Mouse (Mus musculus): ENCODE results near the gene Cep95. TPM values are rescaled to one million over a fixed set of nuclear protein-coding genes. Genes with fewer than 3 reads are reported as not detected.
A peak's percentile ranks its signal among the peaks of the same experiment; 100 is the strongest.

Cep95 gene
- total RNA-seq, 4 experiments from 2014 or later = 9.8 to 11.4 (median 10.5) TPM

DNA sequence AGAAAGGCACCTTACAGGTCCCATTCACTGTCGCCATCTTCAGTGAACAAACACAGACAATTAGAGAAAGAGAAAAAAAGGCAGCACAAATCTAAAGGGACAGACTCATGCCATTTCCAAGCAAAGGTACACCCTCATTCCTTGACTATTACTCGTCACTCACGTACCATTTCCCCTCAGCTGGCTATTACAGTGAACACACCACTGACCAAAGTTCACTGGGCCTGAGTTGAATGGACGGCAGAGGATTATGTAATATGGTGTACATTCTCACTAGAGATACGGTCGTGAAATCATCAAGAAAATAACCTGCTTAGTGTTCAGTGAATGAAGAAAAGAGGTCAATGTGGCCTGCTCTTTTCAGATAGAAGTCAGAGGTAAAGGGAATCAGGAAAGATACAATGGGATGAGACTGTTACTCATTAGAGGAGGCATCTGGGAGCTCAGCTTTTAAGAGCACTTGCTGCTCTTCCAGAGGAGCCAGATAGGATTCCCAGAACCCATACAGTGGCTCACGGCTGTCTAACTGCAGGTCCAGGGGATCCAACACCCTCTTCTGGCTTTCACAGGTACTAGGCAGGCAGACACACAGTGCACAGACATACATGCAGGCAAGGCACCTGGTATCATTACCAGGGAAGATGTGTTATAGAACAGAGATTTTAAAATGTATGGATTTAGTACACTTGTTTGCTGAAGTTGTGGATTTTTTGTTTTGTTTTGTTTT lies 23.5 kb downstream of the Cep95 start:
- no peak for DNase-seq (ENCODE audit: low spot score in 2 of 2)

DNA sequence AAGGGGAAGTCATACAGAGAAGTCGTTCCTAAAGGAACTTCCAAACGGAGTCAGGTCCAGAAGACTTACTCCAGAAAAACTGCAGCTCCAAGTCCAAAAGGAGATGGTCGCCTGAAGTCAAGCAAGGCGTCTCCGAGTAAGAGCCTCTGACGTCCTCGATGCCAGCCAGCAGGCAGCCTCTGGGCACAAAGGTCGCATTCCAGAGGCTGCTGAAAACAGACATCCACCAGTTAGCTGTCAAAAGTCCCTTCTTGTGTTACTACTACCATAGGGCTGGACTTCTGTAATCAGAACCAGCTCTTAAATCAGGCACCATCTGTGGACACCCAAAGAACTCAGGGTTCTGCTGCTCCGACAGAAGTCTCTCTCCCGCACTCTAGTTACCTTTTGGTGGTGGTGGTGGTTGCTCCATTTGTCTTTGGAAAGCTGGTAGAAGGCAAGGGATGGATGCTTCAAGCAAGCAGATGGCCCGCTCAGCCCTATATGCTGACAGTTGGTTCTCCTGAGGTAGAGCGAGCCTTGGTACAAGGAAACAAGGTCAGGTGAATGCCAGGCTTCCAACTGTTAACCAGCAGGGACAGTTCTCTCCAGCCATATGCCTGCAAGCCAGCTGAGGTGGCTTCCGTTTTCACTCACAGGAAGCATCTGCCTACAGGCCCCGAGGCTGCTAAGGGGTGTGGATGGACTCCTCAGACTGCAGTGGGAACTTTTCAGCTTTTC lies 25.7 kb downstream of the Cep95 start:
- no peak for DNase-seq (ENCODE audit: low spot score in 2 of 2)

DNA sequence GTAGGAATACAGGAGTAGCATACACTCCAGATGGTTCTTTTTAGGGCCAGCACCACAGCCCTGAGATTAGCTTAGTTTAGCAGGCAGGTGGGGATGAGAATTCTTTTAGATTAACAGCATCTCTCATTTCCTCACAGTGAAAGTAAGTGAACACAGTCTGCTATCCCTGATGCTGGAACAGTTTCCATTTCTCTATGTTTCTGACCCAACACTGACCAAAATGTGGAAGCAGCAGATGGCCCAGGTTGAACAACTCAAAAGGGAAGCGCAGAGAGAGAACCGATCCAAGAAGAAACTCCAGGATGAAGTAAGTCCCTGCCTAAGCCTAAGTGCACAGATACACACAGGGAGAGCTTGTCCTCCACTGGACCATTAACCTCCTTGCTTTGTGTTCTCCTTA lies 26.3 kb downstream of the Cep95 start:
- DNase-seq (ENCODE audit: low spot score in 2 of 2) = no peak

DNA sequence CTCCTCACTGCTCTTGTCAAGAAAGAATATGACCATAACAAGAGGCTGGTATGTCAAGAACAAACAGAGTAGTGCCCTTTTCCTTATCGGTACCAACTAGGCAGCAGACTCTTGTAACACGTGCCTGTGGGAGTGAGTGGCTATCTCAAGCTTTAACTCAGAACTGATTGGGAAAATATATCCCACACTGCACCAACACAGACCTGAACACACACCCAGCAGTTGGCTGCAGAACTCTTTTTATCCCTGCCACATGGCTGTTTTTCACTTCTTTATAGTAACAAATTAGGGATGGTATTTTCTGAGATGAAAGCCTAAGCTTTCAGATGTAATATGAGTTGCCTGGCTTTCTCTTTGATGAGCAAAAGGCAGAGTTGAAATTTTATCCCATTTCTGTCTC lies 26.7 kb downstream of the Cep95 start:
- no peak for DNase-seq (ENCODE audit: low spot score in 2 of 2)

DNA sequence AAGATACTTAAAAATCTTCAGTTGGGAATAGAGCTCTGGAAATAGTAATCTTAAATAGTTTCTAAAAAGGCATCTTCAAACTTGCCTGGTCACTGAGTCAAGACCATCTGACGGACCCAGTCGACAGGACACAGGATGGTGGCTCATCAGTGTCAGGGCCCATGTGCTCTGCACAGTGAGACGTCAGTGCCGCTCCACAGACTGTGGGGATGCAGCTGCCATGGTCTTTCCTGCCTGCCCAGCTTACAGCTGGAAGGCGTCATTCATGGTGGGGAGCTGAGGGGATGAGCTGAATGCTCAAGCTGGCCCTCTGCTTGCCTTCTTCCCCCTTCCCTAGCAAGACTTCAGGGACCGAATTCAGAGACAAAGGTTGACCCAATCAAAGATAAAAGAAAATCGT lies 27.3 kb downstream of the Cep95 start:
- no peak for DNase-seq (ENCODE audit: low spot score in 2 of 2)

DNA sequence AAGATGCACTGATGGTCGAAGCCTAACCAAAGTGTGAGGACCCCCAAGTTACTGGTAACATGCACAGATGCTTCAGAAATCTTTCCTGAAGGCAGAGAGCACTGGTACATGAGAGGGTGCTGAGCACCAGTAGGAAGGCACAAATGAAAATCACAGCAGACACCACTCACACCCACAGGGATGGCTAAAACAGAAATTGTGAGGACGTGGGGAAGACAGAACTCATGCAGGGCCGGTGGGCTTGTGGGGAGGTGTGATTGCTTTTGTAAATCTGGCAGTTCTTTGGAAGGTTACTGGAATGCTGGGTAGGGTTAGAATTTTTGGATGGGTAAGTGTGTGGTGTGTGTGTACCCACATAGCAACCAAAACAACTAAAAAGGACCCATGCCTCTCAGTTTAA lies 28.1 kb downstream of the Cep95 start:
- no peak for DNase-seq (ENCODE audit: low spot score in 2 of 2)

DNA sequence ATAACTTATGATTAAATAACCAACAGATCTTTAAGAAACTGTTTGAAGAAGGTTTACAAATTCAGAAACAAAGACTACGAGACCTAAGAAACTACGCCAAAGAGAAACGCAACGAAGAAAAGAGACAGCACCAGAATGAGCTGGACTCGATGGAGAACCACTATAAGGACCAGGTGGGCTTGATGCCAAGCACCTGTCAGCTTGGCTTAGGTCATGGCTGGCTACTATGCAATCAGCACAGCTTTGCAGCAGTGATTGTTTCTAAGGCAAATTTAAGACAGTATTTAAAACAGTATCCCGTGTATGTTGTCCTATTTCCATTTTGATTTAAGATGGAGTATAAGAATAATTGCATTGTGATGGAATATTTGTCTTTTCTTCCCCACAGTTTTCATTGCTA lies 28.8 kb downstream of the Cep95 start:
- no peak for DNase-seq (ENCODE audit: low spot score in 2 of 2)

DNA sequence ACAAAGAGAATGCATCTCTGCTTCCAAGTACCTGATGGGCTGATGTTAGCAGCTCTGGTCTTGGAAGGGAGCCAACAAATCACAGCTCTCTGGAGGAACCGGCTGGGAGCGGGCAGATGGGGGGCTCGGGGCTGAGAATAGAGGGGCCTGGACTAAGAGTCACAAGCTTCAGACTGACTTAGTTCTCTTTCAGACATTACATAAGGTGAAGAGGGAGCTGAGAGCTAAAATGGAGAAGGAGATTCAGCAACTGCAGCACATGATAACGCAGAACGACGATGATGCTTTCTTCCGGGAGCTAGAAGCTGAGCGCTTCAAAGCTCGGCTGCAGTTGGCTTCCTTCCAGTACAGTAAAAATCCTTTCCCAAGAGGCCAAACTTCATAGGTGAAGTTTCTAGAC lies 29.3 kb downstream of the Cep95 start:
- no peak for DNase-seq (ENCODE audit: low spot score in 2 of 2)

DNA sequence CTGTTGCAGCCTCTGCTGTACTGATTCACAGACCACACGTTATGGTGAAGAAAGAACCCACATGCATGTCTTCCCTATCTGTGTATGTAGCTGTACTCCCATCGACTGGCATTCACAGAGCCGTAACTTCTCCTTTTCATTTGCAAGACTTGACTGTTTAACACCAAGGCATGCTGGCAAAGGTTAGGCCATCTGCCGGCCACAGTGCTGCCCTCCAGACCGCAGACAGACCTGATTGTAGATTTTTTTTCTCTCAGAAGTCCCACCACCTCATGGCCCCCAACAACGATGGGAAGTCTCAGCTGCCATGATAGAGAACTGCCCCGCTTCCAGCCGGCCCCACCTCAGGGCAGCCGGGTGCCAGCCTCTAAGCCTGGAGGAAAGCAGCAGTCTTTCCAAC lies 30.5 kb downstream of the Cep95 start:
- no peak for DNase-seq (ENCODE audit: low spot score in 2 of 2)

DNA sequence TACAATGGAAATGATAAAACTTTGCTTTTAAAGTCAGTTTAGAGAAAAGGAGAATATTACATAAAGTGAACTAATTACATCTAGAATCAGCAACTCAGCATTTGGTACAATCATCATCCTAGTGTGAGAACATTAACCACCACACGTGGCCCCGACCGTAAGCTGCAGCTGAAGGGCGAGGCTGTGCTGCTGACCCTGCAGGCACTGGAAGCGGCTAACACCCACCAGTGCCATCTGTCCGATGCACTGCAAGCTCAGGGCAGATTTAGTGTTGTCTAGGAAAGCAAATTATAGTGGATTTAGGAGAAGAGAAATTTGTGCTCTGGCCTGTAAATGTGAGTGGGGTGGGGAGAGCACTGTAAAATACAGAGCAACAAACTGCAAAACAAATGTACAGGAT lies 31.2 kb downstream of the Cep95 start:
- no peak for DNase-seq (ENCODE audit: low spot score in 2 of 2)

DNA sequence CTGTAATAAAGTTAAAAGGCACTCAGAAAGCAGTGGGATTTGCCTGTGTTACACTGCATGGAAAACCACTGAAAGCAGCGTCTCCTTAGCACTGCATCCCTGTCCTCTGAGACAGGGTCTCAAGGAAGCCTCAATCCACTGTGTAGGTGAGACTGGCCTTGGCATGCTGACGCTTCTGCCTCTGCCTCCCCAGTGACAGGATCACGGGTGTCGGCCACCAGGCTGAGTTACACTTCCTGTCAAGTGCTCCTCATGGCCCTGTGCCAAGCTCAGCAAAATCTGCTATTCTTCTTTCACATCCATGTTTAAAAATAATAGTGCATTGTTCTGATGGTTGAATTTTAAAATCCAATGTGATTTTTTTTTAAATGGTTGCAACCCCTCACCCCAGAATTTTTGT lies 31.9 kb downstream of the Cep95 start:
- DNase-seq (ENCODE audit: low spot score in 2 of 2) = no peak

DNA sequence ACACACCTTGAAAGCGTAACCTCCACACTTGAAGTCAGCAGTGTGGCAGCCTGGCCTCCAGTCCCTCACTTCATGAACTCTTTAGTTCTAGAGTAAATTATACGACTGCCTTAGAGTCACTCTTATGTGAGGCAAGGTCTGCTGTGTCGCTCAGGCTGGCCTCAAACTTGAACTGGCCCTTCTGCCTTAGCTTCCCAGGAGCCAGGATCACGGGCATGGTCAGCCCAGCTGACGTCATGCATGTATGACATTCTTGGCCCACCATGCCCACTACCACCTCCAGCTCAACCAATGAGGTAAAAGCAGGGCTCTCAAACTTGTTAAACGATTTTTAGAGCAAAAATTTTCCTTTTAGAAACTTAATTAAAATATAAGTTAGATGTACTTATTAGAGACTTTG lies 32.3 kb downstream of the Cep95 start:
- DNase-seq (ENCODE audit: low spot score in 2 of 2) = no peak

DNA sequence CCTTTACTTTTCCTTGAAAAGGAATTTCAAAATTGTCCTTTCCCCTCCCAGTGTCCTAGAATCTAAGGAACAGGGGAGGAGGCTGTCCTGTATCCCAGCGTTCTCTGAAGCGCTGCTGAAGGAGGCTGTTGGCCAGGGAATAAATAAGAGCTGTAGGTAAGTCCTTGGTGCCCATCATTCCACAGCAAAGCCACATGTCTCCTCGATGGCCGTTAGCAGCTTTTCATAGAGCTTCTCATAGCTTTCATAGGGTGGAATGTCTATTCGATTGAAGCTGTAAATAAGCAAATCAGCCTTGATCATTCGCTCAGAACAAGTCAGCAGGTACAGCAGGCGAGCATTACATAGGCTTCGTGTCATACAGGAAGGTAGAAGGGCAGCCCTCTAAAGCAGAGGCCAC lies 33.4 kb downstream of the Cep95 start:
- peak in 1 of 2 experiments; percentile 7 for DNase-seq (ENCODE audit: low spot score in 2 of 2)

DNA sequence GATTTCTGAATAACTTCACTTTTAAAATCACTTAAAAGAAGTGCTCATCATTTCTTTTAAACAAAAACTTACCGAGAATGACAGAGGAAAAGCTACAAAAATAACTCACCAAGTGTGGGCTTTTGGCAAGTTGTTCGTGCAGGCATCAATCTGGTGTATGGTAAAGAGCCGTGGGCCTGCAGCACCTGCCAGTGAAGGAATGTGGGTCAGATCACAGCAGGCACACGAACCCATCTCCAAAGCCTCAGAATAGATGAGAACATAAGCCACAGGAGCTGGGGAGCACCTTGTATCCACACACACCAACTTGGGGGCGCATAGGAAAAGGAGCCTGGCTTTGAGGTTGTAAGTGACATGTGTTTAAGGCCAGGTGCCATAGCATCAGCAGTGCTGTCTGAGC lies 33.9 kb downstream of the Cep95 start:
- peak; percentile 19 to 78 for DNase-seq (ENCODE audit: low spot score in 2 of 2)

DNA sequence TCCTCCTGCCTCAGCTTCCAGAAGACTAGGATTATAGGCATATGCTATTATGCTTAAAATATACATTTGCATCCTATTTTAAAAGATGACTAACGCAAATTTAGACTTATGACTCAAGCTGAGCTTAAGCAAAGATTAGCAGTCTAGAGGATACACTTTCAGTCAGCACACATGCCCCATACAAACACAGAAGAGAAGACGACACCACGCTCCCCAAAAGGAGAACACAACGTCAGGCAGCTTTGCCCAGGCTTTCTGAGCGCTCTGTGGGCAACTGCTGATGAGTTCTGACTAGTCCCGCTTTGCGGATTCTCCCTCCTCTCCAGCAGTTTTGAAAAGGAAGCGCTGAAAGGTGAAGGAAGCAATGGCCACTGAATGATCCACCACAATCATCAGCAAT lies 34.7 kb downstream of the Cep95 start:
- no peak for DNase-seq (ENCODE audit: low spot score in 2 of 2)

DNA sequence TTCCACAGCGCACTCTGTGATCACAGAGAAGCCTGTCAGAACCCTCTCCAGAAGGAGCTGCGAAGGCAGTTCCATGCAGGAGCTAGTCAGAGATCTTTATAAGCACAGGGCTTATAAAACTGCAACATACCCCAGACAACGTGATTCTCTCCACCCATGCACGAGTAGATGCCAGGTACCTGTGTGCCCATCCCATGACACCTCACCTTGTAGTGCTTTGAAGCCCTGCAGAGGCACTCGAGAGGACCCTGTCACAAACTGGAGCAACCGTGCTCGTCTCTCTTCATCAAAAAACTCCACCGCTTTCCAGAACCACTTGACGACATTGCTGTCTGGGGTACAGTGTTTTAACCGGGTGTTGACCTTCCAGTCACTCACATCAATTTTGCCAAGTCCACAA lies 35.4 kb downstream of the Cep95 start:
- peak in 1 of 2 experiments; percentile 15 for DNase-seq (ENCODE audit: low spot score in 2 of 2)

DNA sequence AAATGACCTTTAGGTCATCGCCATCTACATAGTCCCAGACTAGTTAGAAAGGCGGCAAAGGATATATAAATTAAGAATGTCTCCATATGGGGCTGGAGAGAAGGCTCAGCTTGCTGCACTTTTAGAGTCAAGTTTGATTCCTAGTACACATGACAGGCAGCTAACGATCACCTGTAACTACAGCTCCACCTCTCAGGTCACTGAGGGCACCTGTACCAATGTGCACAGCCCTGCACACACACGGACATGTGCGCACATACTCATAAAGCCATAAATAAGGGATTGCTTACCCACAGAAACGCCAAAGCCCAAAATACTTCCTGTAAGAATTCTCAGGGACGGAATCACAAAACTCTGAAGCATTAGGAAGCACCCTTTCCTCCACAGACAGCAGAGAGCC lies 39.0 kb downstream of the Cep95 start:
- no peak for DNase-seq (ENCODE audit: low spot score in 2 of 2)

DNA sequence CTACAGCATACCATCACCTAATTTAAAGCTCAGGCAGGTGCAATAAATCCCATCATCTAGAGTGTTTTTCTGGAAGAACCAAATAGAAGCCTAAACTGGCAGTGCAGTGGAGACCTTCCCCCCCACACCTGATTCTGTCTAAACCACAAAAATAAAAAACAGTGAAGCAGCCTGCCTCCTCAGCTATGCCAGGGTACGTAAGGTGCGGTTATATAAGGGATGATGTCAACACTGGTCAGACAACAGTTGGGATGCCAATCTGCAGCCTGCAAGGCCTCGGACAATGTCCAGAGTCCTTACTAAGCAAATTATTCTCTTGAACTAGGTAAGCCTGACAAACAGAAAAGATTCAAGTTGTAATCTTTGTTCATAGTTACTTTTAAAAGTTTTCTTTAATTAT lies 53.0 kb downstream of the Cep95 start:
- DNase-seq (ENCODE audit: low spot score in 2 of 2) = no peak

DNA sequence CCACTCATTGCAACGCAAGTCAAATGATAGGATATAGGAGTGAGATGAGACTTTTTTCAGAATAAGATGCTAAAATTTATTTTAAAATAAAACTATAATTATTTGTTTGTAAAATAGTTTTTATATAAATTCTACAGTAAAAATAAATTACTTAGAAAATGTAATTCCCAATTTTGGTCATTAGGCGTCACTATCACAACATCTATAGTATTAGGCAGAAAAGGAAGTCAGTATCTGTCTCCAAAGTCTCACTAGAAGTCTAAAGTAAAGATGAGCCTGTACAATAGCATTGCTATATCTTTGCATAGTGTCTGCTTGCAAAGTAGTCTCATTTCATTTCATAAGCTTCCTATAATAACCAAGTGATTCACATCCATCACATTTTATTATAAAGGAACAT lies 62.4 kb downstream of the Cep95 start:
- no peak for DNase-seq (ENCODE audit: low spot score in 2 of 2)

Measured in left cerebral cortex, adult 8-10 months (tissue).